Mouse (Mus musculus): Measurements from ENCODE around the gene Mylk4. TPM values are rescaled to one million over a fixed set of nuclear protein-coding genes. Genes with fewer than 3 reads are reported as not detected.

Gene Mylk4
- total RNA-seq (2012; rRNA removed) (not detected in 2 replicates), total RNA-seq (2014; rRNA removed) (not detected in 2 replicates), polyA plus RNA-seq (2012; ENCODE audit: insufficient read length, low read depth) (0.04 and 0.11 TPM in 2 replicates)

- Histone ChIP-seq H3K4me3 (replicated peaks in 1 of 3; ENCODE audit: low read depth in 2 of 3, low read length in 2 of 3, poor library complexity in 1 of 3) (no peak within 1 kb of the TSS), H3K27ac (ENCODE audit: insufficient read depth, low read depth) (no peak within 1 kb of the TSS), H3K27me3 (replicated peaks) (no peaks in the 10 kb centered on the region), H3K36me3 (replicated peaks in 1 of 2; ENCODE audit: control insufficient read depth in 1 of 2, insufficient read depth in 1 of 2, low read length in 1 of 2) (no peaks in the 10 kb centered on the region), H3K9me3 (replicated peaks; ENCODE audit: low read length) (no peaks in the 10 kb centered on the region), H3K4me1 (ENCODE audit: control insufficient read depth in 1 of 2, insufficient read depth in 2 of 2) (peaks cover 0 to 10% of the 10 kb centered on the region in 2 experiments; a peak in 2 of 4 replicates), H3K4me2 (ENCODE audit: insufficient read depth, low read depth, poor library complexity, severe bottlenecking) (no peak within 1 kb of the TSS), H3K9ac (ENCODE audit: insufficient read depth, low read depth) (no peak within 1 kb of the TSS), H3K79me2 (replicated peaks; ENCODE audit: control insufficient read depth, extremely low read depth, insufficient read depth, poor library complexity, severe bottlenecking) (no peaks in the 10 kb centered on the region)
- in situ Hi-C loops (cut with MboI; ENCODE audit: low pct_ligation_motif_present, low pct_unique_long_range_greater_than_20kb, low sequenced_read_pairs), result no loop called here
- dilution Hi-C loops (cut with MboI; ENCODE audit: extremely low pct_ligation_motif_present, extremely low pct_unique_long_range_greater_than_20kb, low sequenced_read_pairs), result no loop called here
- no peak for DNase-seq (ENCODE audit: extremely low read depth)
- no peak for TF ChIP-seq NRF1 (IDR thresholded peaks at IDR 0.05; ENCODE audit: low read depth, low read length)
- TF ChIP-seq MAX (IDR thresholded peaks at IDR 0.05; ENCODE audit: low read length), result no peak
- no peak for TF ChIP-seq MEF2A (IDR thresholded peaks at IDR 0.05; ENCODE audit: borderline replicate concordance, low read depth, low read length)
- no peak for TF ChIP-seq POLR2A (IDR thresholded peaks at IDR 0.05; ENCODE audit: low read depth, low read length)
- no peak for TF ChIP-seq MXI1 (IDR thresholded peaks at IDR 0.05; ENCODE audit: low read depth, low read length)
- TF ChIP-seq TCF12 (IDR thresholded peaks at IDR 0.05; ENCODE audit: low read depth, low read length), result no peak
- no peak for TF ChIP-seq JUN (IDR thresholded peaks at IDR 0.05; ENCODE audit: insufficient read depth, low read depth, low read length)
- no peak for TF ChIP-seq UBTF (IDR thresholded peaks at IDR 0.05; ENCODE audit: low read depth, low read length)
- no peak for TF ChIP-seq NELFE (IDR thresholded peaks at IDR 0.05; ENCODE audit: low read depth, low read length)
- no peak for TF ChIP-seq EP300 (IDR thresholded peaks at IDR 0.05; ENCODE audit: low read length)
- TF ChIP-seq ZC3H11A (IDR thresholded peaks at IDR 0.05; ENCODE audit: low read depth, low read length), result no peak
- no peak for TF ChIP-seq PAX5 (IDR thresholded peaks at IDR 0.05; ENCODE audit: low read length)
- no peak for TF ChIP-seq TBP (conservative IDR thresholded peaks at IDR 0.05; ENCODE audit: low read depth, low read length)
These were observed at the start of gene Mylk4 for GRCm38 (mm10) chr13:32783816-32784215. Gene Mylk4, minus strand, starts transcription at chr13:32783954.

GRCm38 (mm10) chr13:32833237-32833636 lies 49.5 kb upstream of the Mylk4 start:
- Histone ChIP-seq H3K9me3 (replicated peaks; ENCODE audit: low read length) (no peaks in the 10 kb centered on the region), H3K27ac (ENCODE audit: insufficient read depth, low read depth) (no peak overlapping the region), H3K36me3 (replicated peaks in 1 of 2; ENCODE audit: control insufficient read depth in 1 of 2, insufficient read depth in 1 of 2, low read length in 1 of 2) (no peaks in the 10 kb centered on the region), H3K4me1 (ENCODE audit: control insufficient read depth in 1 of 2, insufficient read depth in 2 of 2) (peaks cover 10 to 84% of the 10 kb centered on the region in 2 experiments), H3K27me3 (replicated peaks) (no peaks in the 10 kb centered on the region), H3K4me2 (ENCODE audit: insufficient read depth, low read depth, poor library complexity, severe bottlenecking) (no peak overlapping the region), H3K4me3 (replicated peaks in 1 of 3; ENCODE audit: low read depth in 2 of 3, low read length in 2 of 3, poor library complexity in 1 of 3) (no peak overlapping the region), H3K9ac (ENCODE audit: insufficient read depth, low read depth) (no peak overlapping the region), H3K79me2 (replicated peaks; ENCODE audit: control insufficient read depth, extremely low read depth, insufficient read depth, poor library complexity, severe bottlenecking) (no peaks in the 10 kb centered on the region)
- TF ChIP-seq MEF2A (IDR thresholded peaks at IDR 0.05; ENCODE audit: borderline replicate concordance, low read depth, low read length) (no peak), USF1 (IDR thresholded peaks at IDR 0.05; ENCODE audit: low read depth, low read length) (no peak), SIN3A (IDR thresholded peaks at IDR 0.05; ENCODE audit: low read length) (no peak), BHLHE40 (IDR thresholded peaks at IDR 0.05; ENCODE audit: low read depth, low read length) (no peak), ZMIZ1 (IDR thresholded peaks at IDR 0.05; ENCODE audit: low read depth, low read length) (no peak), TCF12 (IDR thresholded peaks at IDR 0.05; ENCODE audit: low read depth, low read length) (no peak), CHD1 (IDR thresholded peaks at IDR 0.05; ENCODE audit: low read depth, low read length) (no peak), SMC3 (IDR thresholded peaks at IDR 0.05; ENCODE audit: low read depth, low read length) (no peak), MAX (IDR thresholded peaks at IDR 0.05; ENCODE audit: low read length) (no peak), MYC (IDR thresholded peaks at IDR 0.05; ENCODE audit: low read depth, low read length) (no peak), EP300 (IDR thresholded peaks at IDR 0.05; ENCODE audit: low read length) (no peak), KAT2A (IDR thresholded peaks at IDR 0.05; ENCODE audit: insufficient replicate concordance, low read length) (no peak)
- dilution Hi-C loops (cut with MboI; ENCODE audit: extremely low pct_ligation_motif_present, extremely low pct_unique_long_range_greater_than_20kb, low sequenced_read_pairs) (no loop called here), in situ Hi-C loops (cut with MboI; ENCODE audit: low pct_ligation_motif_present, low pct_unique_long_range_greater_than_20kb, low sequenced_read_pairs) (no loop called here)
- DNase-seq (ENCODE audit: extremely low read depth), result peak; percentile 38
